Mouse (Mus musculus) liver (tissue): ENCODE data around the gene Gm960.
"Not testable (repeated sequence)": the region's sequence is repeated elsewhere in the genome, so short reads cannot be mapped to it uniquely, and the experiment has no call there.

ENCODE experiments used
- DNase-seq: peaks from one replicate; pipeline ENCODE4 v3.0.0-alpha.2; 2020; ENCODE audit warnings: mixed read lengths

Gene Gm960

DNA sequence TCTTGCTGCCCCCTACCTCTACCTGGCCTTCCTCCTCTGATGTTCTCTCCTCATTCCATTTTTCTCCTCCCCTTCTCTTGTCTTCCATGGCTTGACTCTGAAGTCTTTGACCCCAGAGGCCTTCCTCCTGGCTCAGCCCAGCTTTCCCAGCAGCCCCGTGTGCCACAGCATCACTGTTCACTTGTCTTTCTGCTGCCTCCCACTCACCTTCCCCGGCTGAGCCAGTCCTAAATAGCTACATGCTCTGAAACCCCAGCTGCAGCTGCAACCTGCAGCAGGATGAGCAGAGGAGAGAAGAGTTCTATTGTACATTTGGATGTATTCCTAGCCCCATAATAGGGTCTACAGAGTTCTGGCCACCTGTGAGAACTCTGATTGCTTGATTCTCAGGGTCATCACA, 111.0 kb downstream of the Gm960 start:
- no peak for DNase-seq

DNA sequence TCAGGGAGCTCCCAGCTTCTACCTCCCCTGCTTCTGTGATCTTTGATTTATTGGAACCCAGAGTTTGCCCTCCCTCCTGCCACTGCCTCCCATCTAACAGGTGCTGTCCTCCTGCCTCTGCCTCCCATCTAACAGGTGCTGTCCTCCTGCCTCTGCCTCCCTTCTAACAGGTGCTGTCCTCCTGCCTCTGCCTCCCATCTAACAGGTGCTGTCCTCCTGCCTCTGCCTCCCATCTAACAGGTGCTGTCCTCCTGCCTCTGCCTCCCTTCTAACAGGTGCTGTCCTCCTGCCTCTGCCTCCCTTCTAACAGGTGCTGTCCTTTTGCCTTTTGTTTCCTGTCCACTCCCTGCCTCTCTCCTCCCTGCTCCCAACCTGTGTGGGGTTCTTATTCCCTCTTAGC, 111.7 kb downstream of the Gm960 start:
- not testable (repeated sequence) for DNase-seq

DNA sequence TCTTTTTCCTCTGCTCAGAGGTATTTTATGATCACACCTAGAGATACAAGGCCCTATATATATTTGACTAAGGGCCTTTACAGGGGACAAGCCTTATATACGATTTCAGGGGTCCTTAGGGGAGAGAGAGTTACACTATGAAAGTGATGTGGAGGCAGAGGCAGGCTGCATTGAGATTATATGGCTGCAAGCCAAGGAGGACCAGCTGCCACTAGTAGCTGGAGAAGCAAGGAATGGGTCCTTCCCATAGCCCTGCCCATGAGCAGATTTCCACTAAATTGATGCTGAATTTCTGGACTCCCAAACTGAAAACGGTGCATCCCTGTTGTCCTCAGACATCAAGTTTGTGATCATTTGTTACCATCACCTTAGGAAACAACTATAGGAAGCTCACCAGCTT, 114.6 kb downstream of the Gm960 start:
- DNase-seq, result no peak

DNA sequence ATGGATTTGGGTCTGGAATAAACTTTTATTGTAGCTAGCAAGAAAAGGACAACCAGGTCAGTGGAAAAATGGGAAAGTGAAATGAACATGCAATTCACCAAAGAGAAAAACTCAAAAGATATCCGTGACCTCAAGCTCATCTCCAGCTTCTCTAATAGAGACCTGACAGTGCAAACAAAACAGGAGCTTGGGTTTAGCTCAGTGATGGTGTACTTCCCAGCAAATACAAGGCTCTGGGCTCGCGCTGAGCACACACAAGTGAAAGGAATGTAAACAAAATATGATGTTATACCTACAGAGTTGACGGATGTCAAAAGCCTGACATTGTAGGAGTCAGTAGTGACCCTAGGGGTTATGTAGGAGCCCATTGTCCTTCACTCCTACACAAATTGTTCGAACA, 119.2 kb downstream of the Gm960 start:
- no peak for DNase-seq

DNA sequence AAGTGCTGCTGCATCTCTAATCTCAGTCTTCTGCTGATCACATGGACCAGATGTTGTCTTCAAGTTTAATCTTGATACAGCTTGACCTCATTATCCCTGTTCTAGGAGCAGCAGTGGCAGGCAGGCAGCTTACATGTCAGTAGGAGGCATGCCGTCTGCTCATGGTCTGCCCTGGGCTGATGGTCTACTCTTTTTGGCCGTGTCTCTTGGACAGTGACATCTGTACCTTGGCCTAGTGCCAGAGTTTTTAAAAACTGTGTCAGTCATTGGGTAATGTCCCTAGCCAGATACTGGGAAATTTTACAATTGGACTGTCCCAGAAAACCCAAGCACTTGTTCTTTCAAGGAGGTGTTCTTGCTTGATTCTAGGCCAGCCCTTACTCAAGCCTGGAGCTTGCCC, 119.7 kb downstream of the Gm960 start:
- DNase-seq, result no peak
